Mouse (Mus musculus) NIH3T3 (cell line): ENCODE data around the gene Vmn2r13.
"Not testable (repeated sequence)": the region's sequence is repeated elsewhere in the genome, so short reads cannot be mapped to it uniquely, and the experiment has no call there.

Experiments used
- DNase-seq: peaks from one replicate; pipeline ENCODE4 v3.0.0-alpha.2; 2012; ENCODE audit warnings: low read depth

The Vmn2r13 gene

DNA sequence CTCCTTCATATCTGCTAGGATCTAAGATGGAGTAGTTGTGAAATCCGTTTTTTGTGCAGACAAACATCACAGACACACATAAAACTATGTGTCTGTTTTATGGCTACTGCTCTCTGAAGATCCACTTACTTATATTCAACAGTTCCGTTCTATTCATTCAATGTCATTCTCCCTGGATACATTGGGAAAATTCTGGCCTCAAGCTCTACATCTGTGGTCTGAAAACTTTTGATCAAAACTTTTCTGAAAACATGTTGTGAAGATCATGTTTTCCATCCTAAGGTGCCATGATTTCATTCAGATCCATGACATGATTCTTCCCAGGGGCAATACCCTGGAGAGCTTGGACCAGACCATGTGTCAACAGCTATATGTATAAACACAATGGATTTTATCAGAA, at the start of gene Vmn2r13:
Gene Vmn2r13, minus strand, starts transcription at position 101 of the 400 bp plus-strand sequence.
- DNase-seq: not testable (repeated sequence)

DNA sequence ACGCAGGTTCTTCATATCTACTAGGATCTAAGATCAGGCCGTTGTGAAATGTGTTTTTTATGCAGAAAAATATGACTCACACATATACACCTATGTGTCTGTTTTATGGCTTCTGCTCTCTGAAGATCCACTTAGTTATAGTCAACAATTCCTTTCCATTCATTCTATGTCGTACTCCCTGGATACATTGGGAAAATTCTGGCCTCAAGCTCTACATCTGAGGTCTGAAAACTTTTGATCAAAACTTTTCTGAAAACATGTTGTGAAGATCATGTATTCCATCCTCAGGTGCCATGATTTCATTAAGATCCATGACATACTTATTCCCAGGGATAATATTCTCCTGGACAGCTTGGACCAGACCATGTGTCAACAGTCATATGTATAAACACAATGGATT, 32.6 kb upstream of the Vmn2r13 start, which contains the start of gene Vmn2r14:
Gene Vmn2r14, minus strand, starts transcription at position 101 of the 400 bp plus-strand sequence.
- no peak for DNase-seq

DNA sequence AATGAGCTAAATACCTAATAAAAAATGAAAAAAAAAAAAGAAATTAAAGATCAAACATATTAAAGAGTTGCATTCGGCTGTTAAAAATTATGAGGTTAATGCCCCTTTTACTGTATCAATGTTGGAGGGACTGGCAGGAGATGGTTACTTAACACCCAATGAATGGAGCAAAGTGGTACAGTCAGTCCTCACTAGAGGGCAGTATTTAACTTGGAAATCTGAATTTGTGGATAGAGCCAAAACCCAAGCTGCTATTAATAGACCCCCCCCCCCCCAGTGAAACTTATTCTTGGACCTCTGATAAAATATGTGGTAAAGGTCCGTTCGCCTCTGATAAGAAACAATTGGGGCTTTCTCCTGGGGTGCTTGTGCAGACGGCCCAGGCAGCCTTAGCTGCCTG, 25.1 kb downstream of the Vmn2r13 start:
- peak; percentile 74 for DNase-seq

GRCm38 (mm10) chr5:109160121-109160520, 31.9 kb downstream of the Vmn2r13 start:
- DNase-seq: peak; percentile 60

DNA sequence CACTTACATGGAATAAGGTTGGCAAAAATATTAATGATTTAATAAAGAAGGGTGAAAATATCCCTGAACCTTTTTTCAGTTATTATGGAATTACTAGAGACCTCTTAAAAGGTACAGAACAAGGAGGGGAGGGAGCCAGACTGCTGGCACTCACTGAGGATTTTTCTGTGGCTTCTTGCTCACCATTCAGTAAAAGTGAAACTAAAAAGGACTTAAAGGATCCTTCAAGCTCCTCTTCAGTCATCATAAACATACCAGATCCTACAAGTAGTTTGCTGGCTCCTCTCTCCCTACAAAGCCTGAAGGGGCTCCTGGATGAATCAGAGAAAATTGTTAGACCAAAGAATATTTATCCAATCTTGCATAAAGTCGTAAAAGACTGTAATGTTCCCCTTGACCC, 32.4 kb downstream of the Vmn2r13 start:
- DNase-seq: peak; percentile 59

DNA sequence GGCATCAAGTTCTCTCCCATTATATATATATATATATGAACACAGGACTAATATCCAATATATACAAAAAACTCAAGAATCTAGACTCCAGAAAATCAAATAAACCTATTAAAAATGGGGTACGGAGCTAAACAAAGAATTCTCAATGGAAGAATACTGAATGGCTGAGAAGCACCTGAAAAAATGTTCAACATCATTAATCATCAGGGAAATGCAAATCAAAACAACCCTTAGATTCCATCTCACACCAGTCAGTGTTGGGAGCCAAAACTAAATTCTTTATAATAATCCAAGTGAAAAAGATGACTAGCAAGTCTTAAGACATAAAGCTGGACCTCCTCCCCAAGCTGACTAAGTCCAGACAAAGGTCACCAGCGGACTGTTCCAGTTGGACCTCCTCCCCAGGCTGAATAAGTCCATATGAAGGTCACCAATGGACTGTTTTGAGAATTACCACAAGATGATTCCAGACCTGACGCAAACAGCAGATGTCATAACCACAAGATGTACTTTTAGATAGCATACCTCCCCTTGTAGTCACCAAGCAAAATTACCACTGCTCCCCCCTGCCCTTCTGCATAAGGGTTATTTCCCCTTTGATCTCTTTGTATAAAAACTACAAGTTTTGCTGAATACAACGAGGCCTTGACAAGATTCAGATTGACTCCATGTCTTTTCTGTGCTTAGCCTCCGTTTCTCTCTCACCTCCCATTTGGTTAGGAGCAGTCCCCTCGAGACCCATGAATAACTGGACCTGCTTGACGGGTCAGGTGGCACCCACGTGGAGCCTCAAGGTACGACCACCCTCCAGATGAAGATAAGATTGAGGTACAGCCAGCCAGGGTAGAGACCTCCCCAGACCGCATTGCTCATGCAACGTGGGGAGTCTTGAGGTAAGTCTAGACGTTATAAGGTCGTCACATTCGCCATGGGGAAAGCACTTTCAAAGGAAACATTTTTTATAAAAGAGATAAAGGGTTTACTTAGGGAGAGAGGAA, 33.2 kb downstream of the Vmn2r13 start:
- DNase-seq: peak; percentile 92

- DNase-seq: no peak
Measured at GRCm38 (mm10) chr5:109139546-109139945, 52.5 kb downstream of the Vmn2r13 start.

GRCm38 (mm10) chr5:109136731-109137130, 55.3 kb downstream of the Vmn2r13 start:
- DNase-seq: peak; percentile 82
